Mouse (Mus musculus) MEL (cell line): ENCODE results near the gene Klhl23. TPM values are rescaled to one million over a fixed set of nuclear protein-coding genes. Genes with fewer than 3 reads are reported as not detected.
A peak's percentile ranks its signal among the peaks of the same experiment; 100 is the strongest.
"Not testable (repeated sequence)": the region's sequence is repeated elsewhere in the genome, so short reads cannot be mapped to it uniquely, and the experiment has no call there.

Source experiments
- DNase-seq: peaks from one replicate; pipeline ENCODE4 v3.0.0; 2011; ENCODE audit warnings: low read depth, low spot score
- H3K27ac ChIP-seq: 2 replicates; pipeline ENCODE4 v1.5.1; 2012; ENCODE audit warnings: low read depth, mild to moderate bottlenecking, control low read depth, low read length, moderate library complexity; ENCODE audit not compliant: control insufficient read depth
- H3K27me3 ChIP-seq, 2 experiments: fragments of 150-350 bp in 1 of 2; sonication (generic) in 1 of 2; 2 replicates each; pipeline ENCODE4 v1.6.1; 2012; ENCODE audit warnings: low read length in 2 of 2, mild to moderate bottlenecking in 2 of 2, improper control_type of control experiment in 1 of 2, moderate library complexity in 1 of 2; ENCODE audit not compliant: insufficient read depth in 2 of 2, control insufficient read depth in 1 of 2
- H3K36me3 ChIP-seq, 2 experiments: 2 replicates each; pipeline ENCODE4 v1.6.1; 2012 to 2014; ENCODE audit warnings: low read length in 2 of 2, improper control_type of control experiment in 1 of 2, inconsistent platforms in 1 of 2, mild to moderate bottlenecking in 1 of 2; ENCODE audit not compliant: insufficient read depth in 2 of 2, control insufficient read depth in 1 of 2
- H3K4me1 ChIP-seq, 2 experiments: fragments of 150-350 bp in 1 of 2; sonication (generic) in 1 of 2; 2 replicates each; pipeline ENCODE4 v1.6.1; 2012; ENCODE audit warnings: low read length in 2 of 2, improper control_type of control experiment in 1 of 2, mild to moderate bottlenecking in 1 of 2; ENCODE audit not compliant: insufficient read depth in 2 of 2, control insufficient read depth in 1 of 2
- H3K4me3 ChIP-seq, 2 experiments: fragments of 150-350 bp in 1 of 2; sonication (generic) in 1 of 2; 2 replicates each; pipeline ENCODE4 v1.5.1; 2012; ENCODE audit warnings: low read depth in 2 of 2, low read length in 2 of 2, mild to moderate bottlenecking in 2 of 2, moderate library complexity in 2 of 2, control low read depth in 1 of 2, improper control_type of control experiment in 1 of 2; ENCODE audit not compliant: control insufficient read depth in 1 of 2, insufficient read depth in 1 of 2
- H3K79me2 ChIP-seq: 2 replicates; pipeline ENCODE4 v1.6.1; 2012; ENCODE audit warnings: mild to moderate bottlenecking, low read length, moderate library complexity; ENCODE audit not compliant: control insufficient read depth, poor library complexity, insufficient read depth
- H3K9ac ChIP-seq: 2 replicates; pipeline ENCODE4 v1.6.1; 2012; ENCODE audit warnings: low read depth, mild to moderate bottlenecking, control low read depth, low read length, moderate library complexity; ENCODE audit not compliant: control insufficient read depth, poor library complexity, severe bottlenecking
- H3K9me3 ChIP-seq: fragments of 150-350 bp; sonication (generic); replicated peaks from 2 replicates; pipeline ENCODE4 v1.6.1; 2012; ENCODE audit warnings: mild to moderate bottlenecking, low read length, improper control_type of control experiment, moderate library complexity; ENCODE audit not compliant: insufficient read depth
- BHLHE40 ChIP-seq: IDR thresholded peaks from 2 replicates; pipeline ENCODE4 v1.6.1; 2012; ENCODE audit warnings: low read depth, mild to moderate bottlenecking, inconsistent platforms, low read length, improper control_type of control experiment, borderline replicate concordance
- CHD1 ChIP-seq: IDR thresholded peaks from 2 replicates; pipeline ENCODE4 v1.6.1; 2012; ENCODE audit warnings: low read depth, mild to moderate bottlenecking, inconsistent platforms, low read length, improper control_type of control experiment
- CHD2 ChIP-seq: IDR thresholded peaks from 2 replicates; pipeline ENCODE4 v1.6.1; 2011; ENCODE audit warnings: low read length, improper control_type of control experiment
- EP300 ChIP-seq, 2 experiments: IDR thresholded peaks; 2 replicates each; pipeline ENCODE4 v1.6.1; 2011; ENCODE audit warnings: improper control_type of control experiment in 2 of 2, low read length in 2 of 2, low read depth in 1 of 2, mild to moderate bottlenecking in 1 of 2
- ETS1 ChIP-seq: IDR thresholded peaks from 2 replicates; pipeline ENCODE4 v1.6.1; 2012; ENCODE audit warnings: low read depth, mild to moderate bottlenecking, inconsistent platforms, low read length, improper control_type of control experiment, moderate library complexity
- GATA1 ChIP-seq: IDR thresholded peaks from 2 replicates; pipeline ENCODE4 v1.6.1; 2011; ENCODE audit warnings: low read depth, low read length, improper control_type of control experiment
- HCFC1 ChIP-seq: IDR thresholded peaks from 2 replicates; pipeline ENCODE4 v1.6.1; 2012; ENCODE audit warnings: low read depth, mild to moderate bottlenecking, inconsistent platforms, low read length, improper control_type of control experiment, moderate library complexity
- KAT2A ChIP-seq: conservative IDR thresholded peaks from 2 replicates; pipeline ENCODE4 v1.6.1; 2012; ENCODE audit warnings: low read depth, low read length, improper control_type of control experiment, inconsistent platforms
- MEF2A ChIP-seq: IDR thresholded peaks from 2 replicates; pipeline ENCODE4 v1.6.1; 2014; ENCODE audit warnings: low read depth, mild to moderate bottlenecking, inconsistent platforms, low read length, improper control_type of control experiment; ENCODE audit not compliant: poor library complexity, insufficient replicate concordance, severe bottlenecking; ENCODE audit errors: extremely low read depth
- MXI1 ChIP-seq: IDR thresholded peaks from 2 replicates; pipeline ENCODE4 v1.6.1; 2011; ENCODE audit warnings: mild to moderate bottlenecking, low read depth, low read length, improper control_type of control experiment
- MYB ChIP-seq: IDR thresholded peaks from 2 replicates; pipeline ENCODE4 v1.6.1; 2011; ENCODE audit warnings: mild to moderate bottlenecking, low read depth, low read length, improper control_type of control experiment
- RCOR1 ChIP-seq: IDR thresholded peaks from 2 replicates; pipeline ENCODE4 v1.6.1; 2012; ENCODE audit warnings: low read depth, mild to moderate bottlenecking, inconsistent platforms, low read length, improper control_type of control experiment
- SIN3A ChIP-seq: IDR thresholded peaks from 2 replicates; pipeline ENCODE4 v1.6.1; 2012; ENCODE audit warnings: low read length, improper control_type of control experiment, inconsistent platforms
- TBP ChIP-seq: IDR thresholded peaks from 2 replicates; pipeline ENCODE4 v1.8.0; 2011; ENCODE audit warnings: low read depth, low read length, improper control_type of control experiment
- TCF12 ChIP-seq: IDR thresholded peaks from 2 replicates; pipeline ENCODE4 v1.6.1; 2014; ENCODE audit warnings: low read depth, mild to moderate bottlenecking, inconsistent platforms, low read length, improper control_type of control experiment, moderate library complexity
- ZNF384 ChIP-seq: IDR thresholded peaks from 2 replicates; pipeline ENCODE4 v1.6.1; 2012; ENCODE audit warnings: low read depth, mild to moderate bottlenecking, inconsistent platforms, low read length, improper control_type of control experiment
- polyA plus RNA-seq, 2 experiments: library from polyadenylated mRNA; stranded (reverse) in 1 of 2; unstranded in 1 of 2; fragments of >175 nt in 1 of 2; fragments of >200 nt in 1 of 2; gene quantifications; 2 replicates each; pipeline versions ENCODE4 v1.2.1 to v1.2.4; 2012; ENCODE audit warnings: low replicate concordance in 2 of 2, low read depth in 1 of 2; ENCODE audit not compliant: insufficient read length in 2 of 2, insufficient read depth in 1 of 2, missing spikeins in 1 of 2
- total RNA-seq: library from RNA; depleted of rRNA; stranded (reverse); fragments of 300-350 nt; gene quantifications from 2 replicates; pipeline ENCODE4 v1.2.3, GENCODE M21; 2012

Gene Klhl23
- total and polyA plus RNA-seq, 3 experiments, result 24.8 to 238 (median 31.4) TPM

DNA sequence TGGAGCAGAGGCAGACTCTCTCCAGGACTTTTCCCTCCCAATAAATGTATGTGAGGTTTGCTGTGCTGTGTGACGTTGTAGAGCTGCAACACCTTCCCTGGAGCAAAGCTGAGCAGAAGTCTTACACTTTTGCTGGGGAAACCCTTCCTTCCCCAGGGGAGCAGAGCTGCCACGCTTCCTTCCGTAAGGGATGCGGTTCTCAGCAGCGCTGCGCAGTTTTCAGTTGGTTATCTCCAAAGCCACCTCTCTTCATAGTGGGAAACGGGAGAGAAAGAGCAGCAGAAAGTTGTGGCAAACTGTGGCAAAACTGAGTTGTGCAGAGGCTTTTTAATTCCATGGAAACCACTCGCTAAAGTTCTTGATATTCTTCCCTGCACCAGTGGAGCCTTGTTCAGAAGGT, 18.0 kb upstream of the Klhl23 start (continued):
- no peak for TF ChIP-seq BHLHE40

DNA sequence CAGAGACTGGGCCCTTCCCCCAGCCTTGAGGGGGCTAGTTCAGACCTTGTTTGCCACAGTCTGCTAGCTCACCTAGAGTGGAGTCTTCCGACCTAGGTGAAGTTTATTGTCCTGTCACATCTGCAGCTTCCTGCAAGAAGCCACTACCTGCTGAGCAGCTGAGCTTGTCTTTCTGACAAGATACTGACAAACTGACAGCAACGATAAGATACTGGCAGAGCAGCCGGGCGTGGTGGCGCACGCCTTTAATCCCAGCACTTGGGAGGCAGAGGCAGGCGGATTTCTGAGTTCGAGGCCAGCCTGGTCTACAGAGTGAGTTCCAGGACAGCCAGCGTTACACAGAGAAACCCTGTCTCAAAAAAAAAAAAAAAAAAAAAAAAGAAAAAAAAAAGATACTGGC, 17.1 kb upstream of the Klhl23 start:
- Histone ChIP-seq H3K36me3 (peaks cover 0 to 17% of the 10 kb centered on the region in 2 experiments; a peak in 2 of 4 replicates), H3K4me1 (peaks cover 2 to 14% of the 10 kb centered on the region in 2 experiments)
- H3K9me3 ChIP-seq, H3K9ac ChIP-seq, H3K27me3 ChIP-seq, H3K4me3 ChIP-seq, H3K27ac ChIP-seq, H3K79me2 ChIP-seq: not testable (repeated sequence)
- peak; percentile 34 for DNase-seq
- TF ChIP-seq ZNF384 (peak; percentile 49; the same call in 1 of the 2 replicates), ETS1 (0 out of 2 replicates have a peak, but pooled peaks have one; percentile 52), GATA1 (peak; percentile 4; the same call in 1 of the 2 replicates), TBP (peak; percentile 65)

DNA sequence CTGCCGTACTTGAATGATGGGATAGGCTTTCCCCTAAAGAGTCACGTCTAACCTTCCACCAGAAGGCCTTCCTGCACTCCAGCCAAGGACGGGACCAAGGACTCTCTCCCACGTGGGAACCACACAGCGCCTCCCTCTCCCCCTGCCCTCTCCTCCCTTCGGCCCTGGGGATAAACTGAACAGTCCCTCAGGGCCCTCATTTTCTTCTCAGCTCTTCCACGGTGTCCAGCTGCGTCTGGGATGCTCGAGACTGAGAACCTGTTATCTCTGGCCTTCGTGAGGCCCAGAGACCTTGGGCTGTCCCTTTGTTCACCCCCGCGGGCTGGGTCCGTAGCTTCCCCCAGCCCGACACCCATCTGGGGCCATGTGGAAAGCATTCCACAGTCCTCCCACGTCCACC, 11.6 kb upstream of the Klhl23 start:
- Histone ChIP-seq H3K79me2 (no peaks in the 10 kb centered on the region), H3K9ac (no peak overlapping the region), H3K27ac (no peak overlapping the region), H3K4me1 (peaks cover 11% of the 10 kb centered on the region in 2 experiments), H3K27me3 (no peaks in the 10 kb centered on the region), H3K9me3 (no peaks in the 10 kb centered on the region), H3K4me3 (no peak overlapping the region), H3K36me3 (peaks cover 0 to 9% of the 10 kb centered on the region in 2 experiments; a peak in 2 of 4 replicates)
- DNase-seq, result no peak
- no peak for TF ChIP-seq ZNF384
- TF ChIP-seq CHD1, result no peak
- no peak for TF ChIP-seq MYB
- TF ChIP-seq KAT2A, result no peak
- no peak for TF ChIP-seq MEF2A
- TF ChIP-seq HCFC1, result no peak

GRCm38 (mm10) chr2:69811349-69811748, 10.4 kb upstream of the Klhl23 start:
- DNase-seq, result peak; percentile 38
- H3K9me3 ChIP-seq, H3K79me2 ChIP-seq, H3K27me3 ChIP-seq, H3K27ac ChIP-seq, H3K9ac ChIP-seq: not testable (repeated sequence)
- H3K4me1 ChIP-seq, result peaks cover 14 to 21% of the 10 kb centered on the region in 2 experiments
- peak overlapping the region; percentile 26 to 29; a peak in 3 of 4 replicates for H3K4me3 ChIP-seq
- TF ChIP-seq ETS1 (peak; percentile 92), GATA1 (peak; percentile 77), EP300 (IDR thresholded peaks at IDR 0.05; ENCODE audit: low read depth in 1 of 2, low read length in 2 of 2) (peak; percentile 73 to 74), TCF12 (peak; percentile 85), RCOR1 (peak; percentile 44; the same call in 1 of the 2 replicates), SIN3A (peak; percentile 60), CHD2 (peak; percentile 12; the same call in 1 of the 2 replicates), MXI1 (0 out of 2 replicates have a peak, but pooled peaks have one; percentile 32)
- H3K36me3 ChIP-seq, result peaks cover 0 to 20% of the 10 kb centered on the region in 2 experiments; a peak in 2 of 4 replicates
